Mouse (Mus musculus) megakaryocyte, embryonic 14.5 days (primary cell): Measurements from ENCODE around the gene Fkbp1b.

Experiments used
- FLI1 ChIP-seq: IDR thresholded peaks from 2 replicates; pipeline ENCODE4 v1.6.1; 2012; ENCODE audit warnings: low read length, inconsistent platforms, mixed read lengths
- GATA1 ChIP-seq: IDR thresholded peaks from 3 replicates; pipeline ENCODE4 v1.6.1; 2012; ENCODE audit warnings: mixed read lengths, low read length, inconsistent platforms, borderline replicate concordance

- TF ChIP-seq FLI1: no peak
- TF ChIP-seq GATA1: no peak
Measured at GRCm38 (mm10) chr12:4888739-4889138, 47.3 kb upstream of the Fkbp1b start.
